Mouse (Mus musculus) urinary bladder, adult 18-20 months (tissue): Measurements from ENCODE around the gene Pfdn5.

ENCODE experiments used
- DNase-seq, 2 experiments: peaks; one replicate each; pipeline ENCODE4 v3.0.0; 2022; ENCODE audit warnings: low spot score in 2 of 2, mixed read lengths in 2 of 2

The Pfdn5 gene

GRCm38 (mm10) chr15:102376453-102377162 lies 50.7 kb downstream of the Pfdn5 start:
- peak; percentile 39 to 62 for DNase-seq

GRCm38 (mm10) chr15:102377163-102377543 lies 51.2 kb downstream of the Pfdn5 start:
- DNase-seq: peak; percentile 79 to 85

GRCm38 (mm10) chr15:102377810-102378262 lies 51.9 kb downstream of the Pfdn5 start:
- no peak for DNase-seq
